Mouse (Mus musculus): Measurements from ENCODE around the gene Nat8f4.

DNA sequence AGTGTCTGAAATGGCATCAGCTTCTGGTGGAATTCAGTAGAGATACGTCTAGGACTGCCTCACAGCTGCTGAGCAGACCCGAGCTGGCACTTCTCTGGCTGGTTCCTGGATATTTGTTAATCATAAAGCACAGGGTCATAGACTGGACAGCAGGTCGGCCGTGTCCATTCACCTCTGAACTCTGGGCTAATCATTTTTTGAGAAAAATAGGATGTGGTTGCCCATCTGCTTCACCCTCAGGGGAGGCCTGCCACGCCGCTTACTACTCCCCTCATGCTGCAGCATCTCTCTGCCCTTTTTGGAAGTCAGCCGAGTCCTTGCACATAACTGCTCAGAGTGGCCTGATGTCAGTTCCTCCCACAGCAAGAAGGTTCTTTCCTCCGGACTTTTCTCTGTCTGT lies 29.4 kb upstream of the Nat8f4 start:
- TF ChIP-seq EP300 (optimal IDR thresholded peaks at IDR 0.05) (no peak), CTCF (IDR thresholded peaks at IDR 0.05; ENCODE audit: low read depth) (no peak)

All from stomach, postnatal 0 days (tissue).